Mouse (Mus musculus) small intestine, adult 2 months (tissue): ENCODE data around the gene Gm20388. TPM values are rescaled to one million over a fixed set of nuclear protein-coding genes. Genes with fewer than 3 reads are reported as not detected.

ENCODE experiments used
- H3K27ac ChIP-seq: fragments of 200-500 bp; 2 replicates; pipeline ENCODE4 v1.5.1; 2012; ENCODE audit warnings: low read depth, low read length, control low read depth, inconsistent platforms; ENCODE audit not compliant: insufficient read depth
- H3K27me3 ChIP-seq: fragments of 200-500 bp; 2 replicates; pipeline ENCODE4 v1.6.1; 2012; ENCODE audit warnings: mild to moderate bottlenecking, moderate library complexity, low read length, inconsistent platforms; ENCODE audit not compliant: control insufficient read depth, insufficient read depth
- H3K36me3 ChIP-seq: fragments of 200-500 bp; 2 replicates; pipeline ENCODE4 v1.6.1; 2012; ENCODE audit warnings: mild to moderate bottlenecking, low read length, control low read depth, inconsistent platforms; ENCODE audit not compliant: control insufficient read depth, insufficient read depth
- H3K4me1 ChIP-seq: fragments of 200-500 bp; 2 replicates; pipeline ENCODE4 v1.6.1; 2012; ENCODE audit warnings: low read length, inconsistent platforms, mixed read lengths; ENCODE audit not compliant: control insufficient read depth, insufficient read depth, insufficient read length
- H3K4me3 ChIP-seq: fragments of 200-500 bp; 2 replicates; pipeline ENCODE4 v1.5.1; 2012; ENCODE audit warnings: low read depth, mild to moderate bottlenecking, control low read depth, inconsistent platforms, low read length, moderate library complexity
- CTCF ChIP-seq: fragments of 200-500 bp; IDR thresholded peaks from 2 replicates; pipeline ENCODE4 v1.5.1; 2012; ENCODE audit warnings: low read depth, mild to moderate bottlenecking, control low read depth, inconsistent platforms, low read length, moderate library complexity, mixed read lengths; ENCODE audit not compliant: insufficient replicate concordance, insufficient read length; ENCODE audit errors: extremely low read depth
- POLR2A ChIP-seq: fragments of 200-500 bp; IDR thresholded peaks from 2 replicates; pipeline ENCODE4 v1.6.1; 2012; ENCODE audit warnings: low read depth, mild to moderate bottlenecking, control low read depth, inconsistent platforms, low read length, moderate library complexity
- WGBS: fragments of 180-500 bp; shearing (Covaris S2); methylation state at CpG from one replicate; pipeline ENCODE4 v1.1.7; 2018; 5-methylcytosine and 5-hydroxymethylcytosine counted together
- polyA plus RNA-seq: library from polyadenylated mRNA; depleted of rRNA; stranded (reverse); fragments of >200 nt; gene quantifications from 2 replicates; pipeline ENCODE4 v1.2.3, GENCODE M21; 2012

Gm20388 gene
- polyA plus RNA-seq, 1 experiment: 37.3 TPM

DNA sequence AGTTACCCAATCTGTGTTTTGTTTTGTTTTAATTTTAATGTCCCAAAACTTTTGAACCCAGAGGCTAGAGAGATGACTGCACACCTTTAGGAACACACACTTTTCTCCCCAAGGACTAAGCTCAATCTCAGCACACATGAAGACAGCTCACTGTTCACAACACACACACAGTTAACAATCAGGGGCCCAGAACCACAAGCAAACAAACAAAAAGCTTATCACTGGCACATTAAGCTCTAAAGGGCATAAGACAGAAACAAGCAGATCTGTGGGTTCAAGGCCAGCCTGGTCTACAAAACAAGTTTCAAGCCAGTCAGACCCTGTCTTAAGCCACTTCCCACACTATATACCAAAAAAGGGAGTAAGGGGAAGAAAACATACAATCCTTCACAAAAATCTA, 3122.8 kb downstream of the Gm20388 start:
- H3K27ac ChIP-seq: peak overlapping the region; percentile 53
- H3K4me1 ChIP-seq: peaks cover 26% of the 10 kb centered on the region
- no peak overlapping the region for H3K4me3 ChIP-seq
- no peaks in the 10 kb centered on the region for H3K36me3 ChIP-seq
- no peak for TF ChIP-seq POLR2A
- TF ChIP-seq CTCF: no peak
- H3K27me3 ChIP-seq: no peaks in the 10 kb centered on the region

DNA sequence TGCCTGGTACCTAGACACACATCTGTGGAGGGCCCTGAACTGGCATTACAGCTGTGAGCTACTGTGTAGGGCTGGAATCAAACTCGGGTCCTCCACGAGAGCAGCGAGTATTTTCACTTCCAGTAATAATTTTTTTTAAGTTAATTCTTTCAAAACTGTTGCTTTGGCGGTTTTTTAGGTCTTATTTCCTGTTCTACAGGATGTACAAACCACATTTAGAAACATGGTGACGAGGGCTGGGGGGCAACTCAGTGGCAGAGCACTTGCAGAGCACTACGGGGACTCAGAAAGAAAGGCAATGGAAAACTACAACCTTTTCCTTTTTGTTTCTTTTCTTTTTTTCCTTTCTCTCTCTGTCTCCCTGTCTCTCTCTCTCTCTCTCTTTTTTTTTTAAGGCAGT, 3123.5 kb downstream of the Gm20388 start:
- no peaks in the 10 kb centered on the region for H3K27me3 ChIP-seq
- WGBS: 49% methylated on average over 6 of the region's 6 CpGs
- TF ChIP-seq POLR2A (no peak), CTCF (no peak)
- peak overlapping the region; percentile 2; the same call in 1 of the 2 replicates for H3K27ac ChIP-seq
- no peaks in the 10 kb centered on the region for H3K36me3 ChIP-seq
- H3K4me1 ChIP-seq: peaks cover 27% of the 10 kb centered on the region
- no peak overlapping the region for H3K4me3 ChIP-seq

DNA sequence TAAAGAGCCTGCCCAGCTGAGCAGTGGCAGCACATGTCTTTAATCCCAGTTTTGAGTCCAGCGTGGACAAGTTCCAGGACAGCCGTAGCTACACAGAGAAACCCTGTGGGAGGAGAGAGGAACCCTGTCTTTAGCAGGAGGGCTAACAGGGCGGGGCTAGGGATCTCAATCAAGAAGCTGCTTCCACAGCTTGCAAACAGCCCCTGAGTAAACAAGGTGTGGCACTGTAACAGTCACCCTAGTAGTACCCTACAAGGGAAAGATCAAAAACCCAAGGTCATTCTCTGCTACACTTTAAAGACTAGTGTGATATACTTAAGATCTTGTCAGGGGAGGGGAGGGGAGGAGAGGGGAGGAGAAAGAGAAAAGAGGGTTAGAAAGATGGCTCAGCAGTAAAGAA, 3126.3 kb downstream of the Gm20388 start:
- peaks cover 29% of the 10 kb centered on the region for H3K4me1 ChIP-seq
- WGBS: 3% methylated on average over 3 of the region's 3 CpGs
- peak overlapping the region; percentile 72 for H3K27ac ChIP-seq
- H3K4me3 ChIP-seq: no peak overlapping the region
- no peaks in the 10 kb centered on the region for H3K27me3 ChIP-seq
- TF ChIP-seq CTCF (no peak), POLR2A (no peak)
- H3K36me3 ChIP-seq: no peaks in the 10 kb centered on the region

DNA sequence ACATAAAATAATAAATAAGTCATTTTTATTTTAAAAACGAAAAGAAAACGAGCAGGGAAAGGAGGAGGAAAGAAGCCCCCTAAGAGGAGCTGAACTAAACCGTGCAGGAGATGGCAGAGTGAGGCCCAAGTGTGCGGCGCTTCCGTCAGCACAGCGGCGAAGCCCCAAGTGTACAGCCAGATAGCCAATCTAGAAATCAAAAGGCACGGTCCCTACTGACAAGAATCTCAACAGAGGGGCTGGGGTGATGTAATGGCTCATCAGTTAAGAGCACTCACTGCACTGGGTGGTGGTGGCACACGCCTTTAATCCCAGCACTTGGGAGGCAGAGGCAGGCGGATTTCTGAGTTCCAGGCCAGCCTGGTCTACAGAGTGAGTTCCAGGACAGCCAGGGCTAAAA, 3126.8 kb downstream of the Gm20388 start:
- Histone ChIP-seq H3K4me3 (no peak overlapping the region), H3K36me3 (no peaks in the 10 kb centered on the region), H3K4me1 (peaks cover 29% of the 10 kb centered on the region), H3K27me3 (no peaks in the 10 kb centered on the region), H3K27ac (peak overlapping the region; percentile 72)
- WGBS: 42% methylated on average over 11 of the region's 11 CpGs
- no peak for TF ChIP-seq CTCF
- no peak for TF ChIP-seq POLR2A

DNA sequence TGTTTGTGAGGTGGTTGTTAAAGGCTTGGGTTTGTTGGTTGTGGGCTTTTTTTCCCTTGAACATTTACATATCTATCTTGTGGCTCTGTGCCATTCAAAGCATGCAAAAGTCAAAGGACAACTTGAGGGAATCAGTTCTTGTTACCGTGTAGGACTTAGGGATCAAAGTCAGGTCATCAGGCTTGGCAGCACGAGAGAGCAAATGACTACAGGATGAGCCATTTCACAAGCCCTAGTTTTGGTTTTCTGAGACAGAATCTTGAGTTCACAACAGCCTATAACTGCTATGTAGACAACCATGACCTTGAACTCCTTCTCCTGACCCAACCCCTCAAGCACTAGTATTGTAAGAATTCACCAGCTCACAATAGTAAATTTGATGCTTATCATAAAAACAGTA, 3127.7 kb downstream of the Gm20388 start:
- TF ChIP-seq POLR2A (no peak), CTCF (no peak)
- 12% methylated on average over 2 of the region's 2 CpGs for WGBS
- H3K27ac ChIP-seq: peak overlapping the region; percentile 38; the same call in 1 of the 2 replicates
- H3K36me3 ChIP-seq: no peaks in the 10 kb centered on the region
- no peaks in the 10 kb centered on the region for H3K27me3 ChIP-seq
- H3K4me1 ChIP-seq: peaks cover 28% of the 10 kb centered on the region
- H3K4me3 ChIP-seq: no peak overlapping the region

DNA sequence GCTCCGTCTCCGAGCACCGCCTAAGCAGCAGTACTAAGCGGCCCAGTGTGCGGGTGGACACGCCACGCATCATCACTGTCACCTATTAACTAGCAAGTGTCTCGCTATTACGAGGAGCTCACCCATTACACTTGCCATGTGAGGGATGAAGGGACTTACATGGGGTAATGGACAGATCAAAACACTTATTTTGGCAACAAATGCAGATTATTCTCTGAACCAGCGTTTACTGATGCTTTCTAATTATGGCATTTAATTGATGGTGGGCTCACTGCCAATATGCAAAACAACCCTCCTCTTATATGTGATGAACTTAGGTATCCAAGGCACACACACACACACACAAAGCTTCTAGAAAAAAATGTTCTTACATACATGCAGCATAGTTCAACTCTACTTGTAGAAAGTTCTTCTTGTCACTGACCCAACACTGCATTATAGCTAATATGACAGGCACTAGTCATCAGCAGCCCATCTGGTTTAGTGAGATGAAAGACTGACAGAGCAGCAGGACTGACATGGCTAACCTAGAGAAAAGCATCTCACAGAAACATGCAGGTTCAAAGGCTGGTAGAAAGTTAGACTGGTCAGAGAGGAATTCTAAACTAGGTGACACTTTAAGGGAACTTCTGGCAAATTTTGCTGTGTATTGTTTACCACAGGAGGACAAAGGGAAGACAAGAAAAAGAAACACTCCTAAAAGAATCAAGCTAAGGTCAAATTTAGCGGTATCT, 3128.9 kb downstream of the Gm20388 start:
- no peak overlapping the region for H3K4me3 ChIP-seq
- TF ChIP-seq POLR2A: no peak
- no peak for TF ChIP-seq CTCF
- WGBS: 56% methylated on average over 11 of the region's 11 CpGs
- H3K4me1 ChIP-seq: peaks cover 30% of the 10 kb centered on the region
- no peaks in the 10 kb centered on the region for H3K36me3 ChIP-seq
- 0 out of 2 replicates have a peak overlapping the region, but pooled peaks have one; percentile 80 for H3K27ac ChIP-seq
- H3K27me3 ChIP-seq: no peaks in the 10 kb centered on the region

DNA sequence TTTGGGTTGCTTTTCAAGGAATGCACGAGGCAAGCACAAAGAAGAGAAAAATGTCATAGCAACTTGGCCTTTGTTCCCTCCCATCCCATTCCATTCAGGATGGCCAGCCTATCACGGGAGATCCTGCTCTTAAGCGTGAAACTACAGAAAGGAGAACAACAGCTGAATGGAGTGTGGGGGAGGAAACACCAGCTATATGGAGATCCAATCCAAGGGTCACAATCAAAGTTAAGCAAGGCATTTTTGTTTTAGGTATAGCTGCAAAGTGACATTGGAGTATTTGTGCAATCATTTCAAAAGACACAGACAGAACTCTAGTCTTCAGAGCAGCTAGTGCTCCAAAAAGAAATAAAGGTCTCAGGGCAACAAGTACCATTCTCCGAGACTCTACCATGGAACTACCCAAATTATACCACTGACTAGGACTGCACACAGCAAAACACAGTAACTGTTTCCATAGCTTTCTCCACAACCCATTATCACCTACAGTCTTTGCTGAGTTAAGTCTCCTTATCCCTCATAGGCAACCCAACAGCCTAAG, 3129.5 kb downstream of the Gm20388 start:
- H3K4me3 ChIP-seq: no peak overlapping the region
- WGBS: 2% methylated on average over 4 of the region's 4 CpGs
- H3K27ac ChIP-seq: peak overlapping the region; percentile 80; the same call in 1 of the 2 replicates

More for the DNA sequence above, 3129.5 kb downstream of the Gm20388 start:
- Histone ChIP-seq H3K36me3 (no peaks in the 10 kb centered on the region), H3K27me3 (no peaks in the 10 kb centered on the region), H3K4me1 (peaks cover 29% of the 10 kb centered on the region)
- TF ChIP-seq POLR2A (no peak), CTCF (no peak)
